Mouse (Mus musculus) skeletal muscle tissue, postnatal 0 days (tissue): ENCODE results near the gene Hist1h2ac. TPM values are rescaled to one million over a fixed set of nuclear protein-coding genes. Genes with fewer than 3 reads are reported as not detected.

Source experiments
- microRNA-seq, 2 experiments: library from miRNA; unstranded; fragments of <30 nt; microRNA quantifications; one replicate each; pipeline ENCODE4; 2016
- polyA plus RNA-seq: library from polyadenylated mRNA; unstranded; fragments of >200 nt; fragmentation: Nextera tagmentation; extraction: Ambion mirVana; gene quantifications from 2 replicates; pipeline ENCODE4 v1.2.1, GENCODE M21; 2015

The Hist1h2ac gene
- polyA plus RNA-seq: 0.88 and 1.4 TPM in 2 replicates

DNA sequence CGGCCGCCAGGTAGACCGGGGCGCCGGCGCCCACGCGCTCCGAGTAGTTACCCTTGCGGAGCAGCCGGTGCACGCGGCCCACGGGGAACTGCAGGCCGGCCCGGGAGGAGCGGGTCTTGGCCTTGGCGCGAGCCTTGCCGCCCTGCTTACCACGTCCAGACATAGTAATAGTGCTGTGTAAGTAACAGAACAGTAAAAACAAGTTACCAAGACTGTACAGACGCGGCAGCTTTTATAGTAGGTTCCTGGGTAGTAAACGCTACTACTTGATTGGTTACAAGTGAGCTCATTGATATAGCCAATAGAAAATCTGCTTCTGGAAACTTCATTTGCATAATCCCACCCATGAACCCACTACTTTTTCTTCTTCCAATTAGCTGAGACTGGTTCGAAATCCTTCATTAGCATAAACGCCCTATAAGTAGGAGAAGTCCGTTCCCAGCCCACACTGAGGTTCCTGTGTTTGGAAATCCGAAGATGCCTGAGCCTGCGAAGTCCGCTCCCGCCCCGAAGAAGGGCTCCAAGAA lies at the start of gene Hist1h2ac, which contains the start of gene Hist1h2bc:
Gene Hist1h2ac (minus strand): TSS at position 194 of the 527 bp plus-strand sequence.
Gene Hist1h2bc (plus strand): TSS at position 445 of the 527 bp plus-strand sequence.

DNA sequence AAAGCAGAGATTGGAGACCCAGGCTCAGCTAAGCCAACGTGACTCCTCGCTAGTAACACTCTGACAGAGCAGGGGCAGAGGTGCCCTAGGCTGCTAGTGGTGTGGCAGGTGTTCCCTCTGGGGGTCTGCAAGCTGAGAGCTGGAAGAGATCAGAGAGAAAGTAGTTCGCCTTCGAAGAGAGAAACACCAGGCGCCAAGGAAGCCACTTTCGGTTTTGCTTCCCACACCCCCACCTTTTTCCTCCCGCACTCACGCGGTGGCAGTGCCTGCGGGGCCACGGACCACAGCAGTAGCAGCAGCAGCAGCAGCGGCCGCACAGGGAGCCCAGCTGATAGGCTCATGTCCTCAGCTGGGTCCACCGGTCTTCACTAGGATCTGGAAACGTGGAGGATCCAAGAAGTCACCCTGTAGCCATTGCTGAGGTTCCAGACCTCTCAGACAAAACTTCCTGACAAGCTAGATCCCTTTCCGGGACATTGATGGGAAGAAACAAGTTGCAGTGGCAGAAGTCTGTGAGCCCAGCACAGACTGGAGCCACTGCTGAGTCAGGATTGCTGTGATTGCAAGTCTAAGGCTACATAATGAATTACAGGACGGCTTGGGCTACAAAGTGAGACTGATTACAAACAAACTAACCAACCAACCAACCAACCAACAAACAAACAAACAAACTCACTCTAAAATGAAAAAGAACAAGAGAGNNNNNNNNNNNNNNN lies 26.8 kb upstream of the Hist1h2ac start, which contains the start of gene Hfe:
Gene Hfe (minus strand): TSS at position 481 of the 716 bp plus-strand sequence.

DNA sequence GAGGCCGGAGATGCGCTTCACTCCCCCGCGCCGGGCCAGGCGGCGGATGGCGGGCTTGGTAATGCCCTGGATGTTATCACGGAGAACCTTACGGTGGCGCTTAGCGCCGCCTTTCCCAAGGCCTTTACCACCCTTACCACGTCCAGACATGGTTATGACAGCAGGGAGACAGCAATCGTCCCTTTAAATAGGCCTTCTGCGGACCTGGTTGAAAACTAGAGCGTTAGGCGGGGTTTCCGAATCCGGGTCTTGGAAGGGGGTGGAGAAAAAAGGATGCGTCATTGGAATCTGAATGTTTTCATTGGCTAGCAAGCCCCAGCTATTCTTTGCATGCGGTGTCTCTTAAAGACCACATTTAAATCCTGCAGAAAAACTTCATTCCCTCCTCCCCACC lies 14.5 kb upstream of the Hist1h2ac start, which contains the start of gene Hist1h4c:
Gene Hist1h4c (minus strand): TSS at position 155 of the 394 bp plus-strand sequence.

DNA sequence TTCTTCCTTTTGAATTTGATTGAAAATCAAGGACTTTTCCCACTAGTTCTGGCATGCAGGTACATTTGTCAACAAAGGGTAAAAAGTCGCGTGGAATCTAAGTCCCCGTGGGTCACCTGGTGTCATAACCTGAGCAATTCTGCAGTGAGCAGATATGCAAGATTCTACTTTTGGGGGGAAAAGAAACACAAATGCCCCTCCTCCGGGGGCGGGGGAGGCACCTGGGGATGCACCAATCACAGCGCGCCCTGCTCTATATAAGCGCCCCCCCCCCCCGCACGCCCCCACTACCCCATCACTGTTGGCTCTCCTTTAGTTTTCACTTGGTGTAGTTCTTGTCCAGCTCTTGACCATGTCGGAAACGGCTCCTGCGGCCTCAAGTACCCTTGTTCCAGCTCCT lies 11.8 kb upstream of the Hist1h2ac start, which contains the start of gene Hist1h1t:
Gene Hist1h1t (plus strand): TSS at position 301 of the 400 bp plus-strand sequence.

Small RNAs within 50 kb of the gene (microRNA-seq; reads per million reads assigned to microRNA genes)
- 0 reads per million in 2 experiments for gene Gm44350

Other genes starting within 250 kb of the Hist1h2ac start
- not detected in 2 replicates for gene Btn1a1, start 218.0 kb downstream of the Hist1h2ac start, polyA plus RNA-seq
- gene Btn2a2, start 195.1 kb downstream of the Hist1h2ac start, polyA plus RNA-seq: 0.07 TPM in 1 of 2 replicates, not detected in the other
- 38.5 and 44.1 TPM in 2 replicates for gene Hist1h4h, start 152.9 kb downstream of the Hist1h2ac start, polyA plus RNA-seq
- gene Hist1h2af, start 150.0 kb downstream of the Hist1h2ac start, polyA plus RNA-seq: 1.8 and 3.4 TPM in 2 replicates
- 1.00 and 1.2 TPM in 2 replicates for gene Hist1h3g, start 148.5 kb downstream of the Hist1h2ac start, polyA plus RNA-seq
- 0.44 and 0.72 TPM in 2 replicates for gene Hist1h2bh, start 140.6 kb downstream of the Hist1h2ac start, polyA plus RNA-seq
- 0.50 and 0.59 TPM in 2 replicates for gene Hist1h3f, start 139.9 kb downstream of the Hist1h2ac start, polyA plus RNA-seq
- 0.80 TPM in 1 of 2 replicates, not detected in the other for gene Hist1h4f, start 132.3 kb downstream of the Hist1h2ac start, polyA plus RNA-seq
- 0.58 and 0.85 TPM in 2 replicates for gene Hist1h1d, start 130.7 kb downstream of the Hist1h2ac start, polyA plus RNA-seq
- gene Hist1h3e, start 121.6 kb downstream of the Hist1h2ac start, polyA plus RNA-seq: 2.3 and 2.8 TPM in 2 replicates
- 20.1 and 21.8 TPM in 2 replicates for gene Hist1h2ae, start 112.7 kb downstream of the Hist1h2ac start, polyA plus RNA-seq
- gene Hist1h2bg, start 112.6 kb downstream of the Hist1h2ac start, polyA plus RNA-seq: 3.8 and 4.3 TPM in 2 replicates
- 1.8 and 2.3 TPM in 2 replicates for gene Hist1h2bf, start 109.8 kb downstream of the Hist1h2ac start, polyA plus RNA-seq
- gene Hist1h2ad, start 109.6 kb downstream of the Hist1h2ac start, polyA plus RNA-seq: 0.91 TPM in 2 replicates
- 4.4 and 4.9 TPM in 2 replicates for gene Hist1h3d, start 108.2 kb downstream of the Hist1h2ac start, polyA plus RNA-seq
- gene Hist1h4d, start 102.3 kb downstream of the Hist1h2ac start, polyA plus RNA-seq: 25.5 and 29.4 TPM in 2 replicates
- 4.5 and 5.7 TPM in 2 replicates for gene Hist1h2be, start 62.8 kb downstream of the Hist1h2ac start, polyA plus RNA-seq
- gene Hist1h1e, start 61.4 kb downstream of the Hist1h2ac start, polyA plus RNA-seq: 12.7 and 15.0 TPM in 2 replicates
- gene Hist1h2bc, start 251 bp upstream of the Hist1h2ac start, polyA plus RNA-seq: 186 and 234 TPM in 2 replicates
- not detected in 2 replicates for gene Hist1h1t, start 11.9 kb upstream of the Hist1h2ac start, polyA plus RNA-seq
- 1.3 and 2.7 TPM in 2 replicates for gene Hist1h4c, start 14.5 kb upstream of the Hist1h2ac start, polyA plus RNA-seq
- gene Hfe, start 26.9 kb upstream of the Hist1h2ac start, polyA plus RNA-seq: 9.6 and 16.8 TPM in 2 replicates
- gene Hist1h1c, start 54.9 kb upstream of the Hist1h2ac start, polyA plus RNA-seq: 191 and 322 TPM in 2 replicates
- gene Hist1h3c, start 61.7 kb upstream of the Hist1h2ac start, polyA plus RNA-seq: 0.67 and 1.1 TPM in 2 replicates
- gene Hist1h2bb, start 62.8 kb upstream of the Hist1h2ac start, polyA plus RNA-seq: 0.82 and 1.4 TPM in 2 replicates
- gene Hist1h2ab, start 67.2 kb upstream of the Hist1h2ac start, polyA plus RNA-seq: 10.2 and 10.4 TPM in 2 replicates
- 2.4 and 4.3 TPM in 2 replicates for gene Hist1h3b, start 68.3 kb upstream of the Hist1h2ac start, polyA plus RNA-seq
- 0.83 TPM in 1 of 2 replicates, not detected in the other for gene Hist1h4b, start 73.1 kb upstream of the Hist1h2ac start, polyA plus RNA-seq
- gene Hist1h4a, start 77.3 kb upstream of the Hist1h2ac start, polyA plus RNA-seq: 0.61 and 1.1 TPM in 2 replicates
- 0.85 and 1.7 TPM in 2 replicates for gene Hist1h3a, start 78.4 kb upstream of the Hist1h2ac start, polyA plus RNA-seq
- gene Hist1h1a, start 79.7 kb upstream of the Hist1h2ac start, polyA plus RNA-seq: 1.2 and 2.0 TPM in 2 replicates
- gene Trim38, start 86.0 kb upstream of the Hist1h2ac start, polyA plus RNA-seq: 0.34 and 0.38 TPM in 2 replicates
- not detected in 2 replicates for gene Slc17a2, start 123.0 kb upstream of the Hist1h2ac start, polyA plus RNA-seq
- gene Slc17a3, start 155.5 kb upstream of the Hist1h2ac start, polyA plus RNA-seq: 1.5 and 1.6 TPM in 2 replicates
- gene Slc17a1, start 183.8 kb upstream of the Hist1h2ac start, polyA plus RNA-seq: not detected in 2 replicates
- not detected in 2 replicates for gene Slc17a4, start 231.1 kb upstream of the Hist1h2ac start, polyA plus RNA-seq